In the genomic region with DNA sequence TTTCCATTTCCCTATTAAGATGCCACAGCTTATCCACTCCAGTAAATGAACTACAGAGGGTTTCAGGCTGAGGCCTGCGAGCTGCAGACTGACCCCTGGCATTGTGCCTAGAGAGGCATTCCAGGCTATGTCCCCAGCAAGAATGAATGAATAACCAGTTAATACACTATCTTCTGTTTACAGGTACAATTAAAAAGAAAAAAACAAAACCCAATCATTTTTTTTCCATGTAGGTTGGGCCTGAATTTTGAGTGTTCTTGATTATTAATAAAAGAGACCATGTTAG, we compare ENCODE assay signal across 14 mouse cellular contexts. TPM values are rescaled to one million over a fixed set of nuclear protein-coding genes. Genes with fewer than 3 reads are reported as not detected.
DNase-seq lines count a peak whose midpoint lies in the region; ATAC-seq lines count a peak whose summit lies in the region.
"Had no signal": no experiment of that assay in that cellular context is flagged by ENCODE, and none has a peak within 500 bp of the region (broad histone marks: within the 10 kb centered on the region; RNA-seq: fewer than 3 reads in every experiment).

No protein-coding gene starts in this region.

- no peak overlapping the region for H3K27ac ChIP-seq in liver, embryonic 12.5 days
- 0 out of 2 replicates have a peak overlapping the region, but pooled peaks have one; percentile 43 for H3K27ac ChIP-seq in liver, embryonic 13.5 days
- H3K27ac ChIP-seq: embryonic facial prominence, embryonic 13.5 days; intestine, embryonic 15.5 days; neural tube, embryonic 15.5 days had no signal

- H3K4me2 ChIP-seq in liver, embryonic 12.5 days, result no peak overlapping the region
- no peak overlapping the region for H3K4me2 ChIP-seq in liver, embryonic 13.5 days
- H3K4me2 ChIP-seq: embryonic facial prominence, embryonic 13.5 days; intestine, embryonic 15.5 days; neural tube, embryonic 15.5 days had no signal

- 53% methylated on average over 1 of the region's 1 CpGs for WGBS in liver, embryonic 12.5 days (ENCODE audit: insufficient replicate concordance)
- 55% methylated on average over 1 of the region's 1 CpGs for WGBS in liver, embryonic 13.5 days (ENCODE audit: insufficient replicate concordance)

- no peaks in the 10 kb centered on the region for H3K36me3 ChIP-seq in liver, embryonic 12.5 days
- no peaks in the 10 kb centered on the region for H3K36me3 ChIP-seq in liver, embryonic 13.5 days
- H3K36me3 ChIP-seq: embryonic facial prominence, embryonic 13.5 days; G1E; intestine, embryonic 15.5 days; neural tube, embryonic 15.5 days had no signal

- no peaks in the 10 kb centered on the region for H3K27me3 ChIP-seq in liver, embryonic 12.5 days (replicated peaks)
- H3K27me3 ChIP-seq in liver, embryonic 13.5 days, result no peaks in the 10 kb centered on the region
- H3K27me3 ChIP-seq: embryonic facial prominence, embryonic 13.5 days; intestine, embryonic 15.5 days; neural tube, embryonic 15.5 days had no signal

- no peak overlapping the region for H3K4me3 ChIP-seq in liver, embryonic 12.5 days
- no peak overlapping the region for H3K4me3 ChIP-seq in liver, embryonic 13.5 days (replicated peaks)
- H3K4me3 ChIP-seq: embryonic facial prominence, embryonic 13.5 days; intestine, embryonic 15.5 days; neural tube, embryonic 15.5 days had no signal

- ATAC-seq in liver, embryonic 12.5 days, result no peak
- 0 out of 2 replicates have a peak, but pooled peaks have one; percentile 34 for ATAC-seq in liver, embryonic 13.5 days (ENCODE audit: low read depth)
- ATAC-seq in megakaryocyte, adult 5-6 weeks (ENCODE audit: poor library complexity, severe bottlenecking), result no peak

- H3K4me1 ChIP-seq in liver, embryonic 12.5 days, result peaks cover 7% of the 10 kb centered on the region
- H3K4me1 ChIP-seq in liver, embryonic 13.5 days (replicated peaks), result peaks cover 7% of the 10 kb centered on the region; the same call in 1 of the 2 replicates
- H3K4me1 ChIP-seq: embryonic facial prominence, embryonic 13.5 days; intestine, embryonic 15.5 days; neural tube, embryonic 15.5 days had no signal

- H3K9ac ChIP-seq in liver, embryonic 12.5 days, result no peak overlapping the region
- H3K9ac ChIP-seq in liver, embryonic 13.5 days, result no peak overlapping the region
- H3K9ac ChIP-seq: embryonic facial prominence, embryonic 13.5 days; intestine, embryonic 15.5 days; neural tube, embryonic 15.5 days had no signal

- peak; percentile 59 to 62 for DNase-seq in cerebellum, postnatal 10 days
- no peak for DNase-seq in cerebellum, adult 18-20 months
- DNase-seq in liver, result peak; percentile 14
- DNase-seq in brain, adult 2 months (ENCODE audit: low read depth, low spot score), result peak; percentile 18
- no peak for DNase-seq in liver, embryonic 13.5 days
- no peak for DNase-seq in layer of hippocampus, adult 9-10 months (ENCODE audit: low spot score)
- DNase-seq: cerebellum, adult 11-12 months; thymus, postnatal 36 days had no signal

- no peaks in the 10 kb centered on the region for H3K9me3 ChIP-seq in liver, embryonic 12.5 days (replicated peaks)
- H3K9me3 ChIP-seq in liver, embryonic 13.5 days (replicated peaks), result no peaks in the 10 kb centered on the region
- H3K9me3 ChIP-seq: embryonic facial prominence, embryonic 13.5 days; G1E; intestine, embryonic 15.5 days; neural tube, embryonic 15.5 days had no signal

RNA-seq across cellular contexts. Expression of gene Cpeb2, which starts 14.2 kb away (rescaled TPM):
- polyA plus RNA-seq in liver, embryonic 12.5 days (2016; fragmentation: Nextera tagmentation; extraction: Ambion mirVana), result 0.72 and 0.91 TPM in 2 replicates
- polyA plus RNA-seq in liver, embryonic 13.5 days (2015; fragmentation: Nextera tagmentation; extraction: Ambion mirVana), result 0.63 and 0.69 TPM in 2 replicates
- total RNA-seq in megakaryocyte, adult 5-6 weeks (2015), result 18.0 and 20.5 TPM in 2 replicates
- total RNA-seq in megakaryocyte, adult 5-6 weeks (2017), result 6.4 and 9.6 TPM in 2 replicates

Comparison
In these comparisons a context has a peak if more than half of its experiments do, and no peak if none do; other contexts are left out.
1. DNase-seq: peak in cerebellum, postnatal 10 days (2 of 2), liver (single experiment) and brain, adult 2 months (single experiment); none in cerebellum, adult 18-20 months (0 of 2), liver, embryonic 13.5 days (single experiment) and layer of hippocampus, adult 9-10 months (single experiment).